Mouse (Mus musculus) ZHBTc4 (cell line): ENCODE measurements at regions not wholly inside any gene's neighbourhood (a gene's known extent, or its start where the extent isn't known, plus 50 kb on each side); places are given as distances from the start of the nearest gene placed in this dataset.

Experiments
- DNase-seq: peaks from one replicate; pipeline ENCODE4 v3.0.0-alpha.2; 2011; ENCODE audit warnings: low read depth, low spot score

GRCm38 (mm10) chr8:89655369-89655768 is 611.4 kb upstream of the Sall1 start:
- no peak for DNase-seq

GRCm38 (mm10) chr8:89649207-89649890 is 605.4 kb upstream of the Sall1 start:
- DNase-seq: no peak

GRCm38 (mm10) chr8:89646946-89647345 is 603.0 kb upstream of the Sall1 start:
- no peak for DNase-seq

- DNase-seq: no peak
These were observed 597.4 kb upstream of the Sall1 start for GRCm38 (mm10) chr8:89641339-89641738.

- DNase-seq: no peak
These were observed 590.9 kb upstream of the Sall1 start for GRCm38 (mm10) chr8:89634864-89635263.

- no peak for DNase-seq
These were observed 588.3 kb upstream of the Sall1 start for GRCm38 (mm10) chr8:89632304-89632703.

- DNase-seq: peak; percentile 46
These were observed 586.6 kb upstream of the Sall1 start for GRCm38 (mm10) chr8:89630540-89630939.

GRCm38 (mm10) chr8:89618089-89618488 is 574.1 kb upstream of the Sall1 start:
- no peak for DNase-seq

- DNase-seq: no peak
These were observed 572.0 kb upstream of the Sall1 start for GRCm38 (mm10) chr8:89615863-89616558.

GRCm38 (mm10) chr8:89609074-89609473 is 565.1 kb upstream of the Sall1 start:
- no peak for DNase-seq

GRCm38 (mm10) chr8:89605905-89606468 is 562.0 kb upstream of the Sall1 start:
- no peak for DNase-seq

- peak; percentile 75 for DNase-seq
These were observed 560.5 kb upstream of the Sall1 start for GRCm38 (mm10) chr8:89604461-89604860.

GRCm38 (mm10) chr8:89596380-89596779 is 552.4 kb upstream of the Sall1 start:
- no peak for DNase-seq

- peak; percentile 19 for DNase-seq
These were observed 539.1 kb upstream of the Sall1 start for GRCm38 (mm10) chr8:89583091-89583490.

- DNase-seq: peak; percentile 78
These were observed 538.6 kb upstream of the Sall1 start for GRCm38 (mm10) chr8:89582566-89582965.

- DNase-seq: peak; percentile 87
These were observed 527.9 kb upstream of the Sall1 start for GRCm38 (mm10) chr8:89571816-89572215.

- no peak for DNase-seq
These were observed 526.8 kb upstream of the Sall1 start for GRCm38 (mm10) chr8:89570639-89571325.

GRCm38 (mm10) chr8:89569406-89569805 is 525.4 kb upstream of the Sall1 start:
- no peak for DNase-seq

GRCm38 (mm10) chr8:89568641-89569040 is 524.7 kb upstream of the Sall1 start:
- DNase-seq: no peak

- no peak for DNase-seq
These were observed 523.0 kb upstream of the Sall1 start for GRCm38 (mm10) chr8:89566986-89567385.

GRCm38 (mm10) chr8:89566461-89566860 is 522.5 kb upstream of the Sall1 start:
- no peak for DNase-seq

GRCm38 (mm10) chr8:89565147-89565826 is 521.3 kb upstream of the Sall1 start:
- no peak for DNase-seq
